Comparison of ENCODE assay signal across 12 mouse cellular contexts in the genomic region with DNA sequence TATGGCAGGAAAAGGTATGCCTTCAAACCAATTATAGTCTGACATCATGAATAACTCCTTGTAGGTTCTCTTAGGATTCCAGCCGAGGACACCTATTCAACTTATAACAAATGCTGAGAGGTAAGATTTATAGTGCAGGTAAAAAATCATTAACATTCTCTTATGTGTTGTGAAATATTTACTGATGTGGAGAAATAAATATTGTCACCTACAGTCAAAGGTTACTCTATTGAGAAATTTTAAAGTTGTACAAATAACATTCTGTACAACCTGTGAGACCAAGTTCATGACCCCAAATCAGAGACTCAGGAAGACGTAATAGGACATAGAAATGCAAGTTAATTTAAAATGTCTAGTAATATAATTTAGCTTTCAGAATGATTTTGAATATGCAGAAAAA. TPM values are rescaled to one million over a fixed set of nuclear protein-coding genes. Genes with fewer than 3 reads are reported as not detected.
"Had no signal": no experiment of that assay in that cellular context is flagged by ENCODE, and none has a peak within 500 bp of the region (broad histone marks: within the 10 kb centered on the region; RNA-seq: fewer than 3 reads in every experiment).

Sult2a1 (minus strand) TSS at position 101 of the 400 bp plus-strand sequence.

RNA-seq across cellular contexts. Expression of gene Sult2a1, which starts in this region (rescaled TPM):
- total RNA-seq: neutrophil, adult 5-6 weeks had no signal
- polyA plus RNA-seq: neural tube, embryonic 13.5 days; neural tube, embryonic 14.5 days; neural tube, embryonic 15.5 days; small intestine, adult 2 months; spleen, adult 2 months; stomach, embryonic 14.5 days; stomach, embryonic 16.5 days; testis, adult 2 months; thymus, adult 2 months; thymus, postnatal 0 days; urinary bladder, adult 2 months had no signal
